Mouse (Mus musculus): Measurements from ENCODE around the gene Mbd3. TPM values are rescaled to one million over a fixed set of nuclear protein-coding genes. Genes with fewer than 3 reads are reported as not detected.
A peak's percentile ranks its signal among the peaks of the same experiment; 100 is the strongest.

The Mbd3 gene
- polyA plus RNA-seq, 1 experiment from 2014 or later: 122 TPM

DNA sequence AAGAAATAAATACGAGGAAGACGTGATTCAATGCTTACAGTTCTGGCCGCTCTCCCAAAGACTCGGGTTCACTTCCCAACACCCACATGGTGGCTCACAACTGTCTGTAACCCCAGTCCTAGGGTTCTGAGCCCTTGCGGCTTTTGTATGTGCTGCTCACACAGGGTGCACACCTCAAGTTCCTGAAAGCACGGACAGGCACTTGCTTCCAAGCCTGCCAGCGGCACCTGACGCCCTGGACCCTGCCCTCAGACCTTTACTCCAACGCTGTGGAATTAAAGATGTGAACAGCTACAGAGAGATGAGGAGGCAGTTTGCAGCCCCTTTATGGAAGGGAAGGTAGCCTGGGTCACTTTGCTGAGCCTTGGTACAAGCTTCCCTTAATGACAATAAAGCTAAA lies 8.7 kb downstream of the Mbd3 start:
- Histone ChIP-seq H3K9me3 (replicated peaks) (no peaks in the 10 kb centered on the region), H3K36me3 (peaks cover 54% of the 10 kb centered on the region)
- no peak for ATAC-seq (replicated peaks; ENCODE audit: insufficient number of reproducible peaks, insufficient read depth, low FRiP score, low read depth)

GRCm38 (mm10) chr10:80389185-80389708 lies 10.1 kb downstream of the Mbd3 start:
- Histone ChIP-seq H3K4me3 (no peak overlapping the region), H3K27me3 (no peaks in the 10 kb centered on the region), H3K27ac (no peak overlapping the region), H3K4me2 (no peak overlapping the region), H3K36me3 (peaks cover 40% of the 10 kb centered on the region), H3K9me3 (replicated peaks) (no peaks in the 10 kb centered on the region), H3K4me1 (replicated peaks) (peaks cover 34% of the 10 kb centered on the region), H3K9ac (no peak overlapping the region)
- 65% methylated on average over 4 of the region's 4 CpGs for WGBS
- no peak for ATAC-seq (replicated peaks; ENCODE audit: insufficient number of reproducible peaks, insufficient read depth, low FRiP score, low read depth)

More for the DNA sequence above, 8.7 kb downstream of the Mbd3 start:
- H3K4me1 ChIP-seq (replicated peaks): peaks cover 19% of the 10 kb centered on the region
- H3K4me3 ChIP-seq: no peak overlapping the region
- no peak overlapping the region for H3K27ac ChIP-seq
- no peak overlapping the region for H3K4me2 ChIP-seq
- no peak overlapping the region for H3K9ac ChIP-seq
- H3K27me3 ChIP-seq: no peaks in the 10 kb centered on the region
- WGBS: 82% methylated on average over 9 of the region's 9 CpGs

GRCm38 (mm10) chr10:80388731-80389130 lies 10.6 kb downstream of the Mbd3 start:
- H3K36me3 ChIP-seq: peaks cover 38% of the 10 kb centered on the region
- no peak overlapping the region for H3K27ac ChIP-seq
- H3K27me3 ChIP-seq: no peaks in the 10 kb centered on the region
- ATAC-seq (replicated peaks; ENCODE audit: insufficient number of reproducible peaks, insufficient read depth, low FRiP score, low read depth): no peak
- no peak overlapping the region for H3K4me2 ChIP-seq
- 38% methylated on average over 2 of the region's 2 CpGs for WGBS
- no peaks in the 10 kb centered on the region for H3K9me3 ChIP-seq (replicated peaks)
- 0 out of 2 replicates have a peak overlapping the region, but pooled peaks have one; percentile 91 for H3K4me3 ChIP-seq
- peaks cover 39% of the 10 kb centered on the region for H3K4me1 ChIP-seq (replicated peaks)
- H3K9ac ChIP-seq: no peak overlapping the region

DNA sequence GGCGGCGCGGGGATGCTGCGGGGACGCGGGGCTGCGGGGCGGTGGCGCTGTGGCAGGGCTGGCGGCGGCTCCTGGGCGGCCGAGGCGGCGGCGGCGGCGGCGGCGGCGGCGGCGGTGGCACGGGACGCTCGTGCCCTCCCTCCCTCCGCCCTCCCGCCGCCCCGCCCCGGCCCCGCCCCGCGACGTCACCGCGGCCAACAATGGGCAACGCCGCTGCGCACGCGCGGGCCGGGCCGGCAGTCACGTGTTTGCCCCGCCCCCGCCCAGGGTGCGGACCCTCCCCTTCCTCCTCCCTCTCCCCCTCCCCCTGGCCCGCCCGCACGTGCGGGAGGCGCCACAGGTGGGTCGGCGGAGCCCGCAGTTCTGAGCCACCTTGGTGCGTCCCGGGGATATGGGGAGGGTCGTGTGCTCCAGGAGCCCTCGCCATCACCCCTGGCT lies 11.8 kb downstream of the Mbd3 start, which contains the start of gene Mex3d:
Mex3d (minus strand) TSS at position 138 of the 438 bp plus-strand sequence.
- H3K27me3 ChIP-seq: no peaks in the 10 kb centered on the region
- H3K4me2 ChIP-seq: peak within 1 kb of the TSS; percentile 93
- H3K4me1 ChIP-seq (replicated peaks): peaks cover 46% of the 10 kb centered on the region
- H3K27ac ChIP-seq: peak within 1 kb of the TSS; percentile 82
- peak within 1 kb of the TSS; percentile 91 for H3K4me3 ChIP-seq
- peak within 1 kb of the TSS; percentile 97 for H3K9ac ChIP-seq
- ATAC-seq (replicated peaks; ENCODE audit: insufficient number of reproducible peaks, insufficient read depth, low FRiP score, low read depth): peak; percentile 78
- H3K36me3 ChIP-seq: peaks cover 27% of the 10 kb centered on the region
- no peaks in the 10 kb centered on the region for H3K9me3 ChIP-seq (replicated peaks)
- 0% methylated on average over 4 of the region's 61 CpGs for WGBS

DNA sequence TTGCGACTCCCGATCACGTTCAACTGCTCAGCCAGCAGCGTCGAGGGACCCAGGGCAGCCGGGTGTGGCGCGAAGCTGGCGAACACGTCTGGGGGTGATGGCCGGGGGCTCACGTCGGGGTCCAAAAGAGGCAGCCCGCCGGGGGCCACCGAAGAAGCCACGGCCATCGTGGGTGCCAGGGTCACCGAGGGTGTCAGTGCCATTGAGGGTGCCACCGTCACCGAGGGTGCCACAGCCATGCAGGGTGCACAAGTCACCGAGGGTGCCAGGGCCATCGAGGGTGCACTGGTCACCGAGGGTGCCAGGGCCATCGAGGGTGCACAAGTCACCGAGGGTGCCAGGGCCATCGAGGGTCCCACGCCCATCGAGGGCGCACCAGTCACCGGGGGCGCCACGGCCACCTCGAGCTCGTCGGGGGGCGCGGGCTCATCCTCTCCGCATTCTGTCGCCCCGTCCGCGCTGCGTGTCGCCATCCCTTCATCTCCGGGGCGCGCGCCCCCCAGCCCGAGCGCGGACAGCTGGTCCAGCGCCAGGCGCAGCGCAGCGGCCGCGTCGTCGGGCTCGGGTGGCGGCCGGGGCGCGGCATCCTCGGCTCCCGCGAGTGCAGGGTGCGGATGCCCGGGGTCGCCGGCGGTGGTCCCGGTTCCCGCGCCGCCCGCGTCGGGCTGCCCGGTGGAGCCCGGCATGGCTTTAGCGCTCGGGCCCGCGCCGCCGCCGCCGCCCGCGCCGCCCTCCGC lies 12.4 kb downstream of the Mbd3 start:
- Histone ChIP-seq H3K36me3 (peaks cover 27% of the 10 kb centered on the region), H3K9ac (peak overlapping the region; percentile 97), H3K4me2 (peak overlapping the region; percentile 93), H3K4me3 (peak overlapping the region; percentile 91), H3K4me1 (replicated peaks) (peaks cover 46% of the 10 kb centered on the region), H3K9me3 (replicated peaks) (no peaks in the 10 kb centered on the region), H3K27ac (peak overlapping the region; percentile 82), H3K27me3 (no peaks in the 10 kb centered on the region)
- WGBS: under 1% methylated on average over 75 of the region's 94 CpGs
- ATAC-seq (replicated peaks; ENCODE audit: insufficient number of reproducible peaks, insufficient read depth, low FRiP score, low read depth): 0 out of 2 replicates have a peak, but pooled peaks have one; percentile 9

DNA sequence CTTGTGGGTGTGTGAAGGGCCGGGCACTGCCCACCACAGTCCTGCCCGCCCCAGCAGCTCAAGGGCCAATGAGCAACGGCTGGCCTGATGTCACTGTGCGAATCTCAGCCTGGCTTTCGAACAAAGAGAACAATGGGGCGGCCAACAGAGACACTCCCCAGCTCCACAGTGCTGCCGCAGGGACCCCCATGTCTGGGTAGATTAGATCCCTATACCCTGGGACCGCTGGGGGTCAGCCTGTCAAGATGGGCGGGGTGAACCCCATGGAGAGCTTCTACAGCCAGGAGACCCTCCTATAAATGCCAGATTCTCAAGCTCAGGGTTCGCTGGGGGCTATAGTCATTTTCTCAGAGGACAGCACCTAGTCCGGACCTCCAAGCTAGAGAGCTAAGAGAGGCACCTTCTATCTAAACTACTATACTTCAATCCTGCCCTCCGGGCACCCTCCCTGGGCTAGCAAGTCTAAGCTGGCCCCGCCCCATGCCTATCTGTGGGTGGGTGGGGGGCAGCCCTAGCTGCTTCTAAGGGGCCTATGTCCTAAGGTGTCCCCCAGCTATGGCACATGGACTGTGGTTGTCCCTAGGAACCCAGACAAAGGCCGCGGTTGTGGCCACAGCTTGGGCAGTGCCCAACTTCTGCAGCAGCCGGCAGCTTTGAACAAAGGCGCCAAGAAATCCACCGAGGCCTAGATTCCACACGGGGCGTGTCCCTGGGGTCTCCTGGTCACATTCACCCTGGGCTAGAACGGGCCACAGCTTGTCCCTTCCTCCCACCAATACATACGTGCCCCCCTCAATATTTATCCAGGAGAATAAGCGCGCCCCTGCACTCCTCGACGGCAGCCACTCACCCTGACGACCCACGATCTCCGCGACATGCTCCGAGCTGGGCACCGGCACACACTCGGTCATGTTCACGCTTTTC lies 13.3 kb downstream of the Mbd3 start:
- peak overlapping the region; percentile 97 for H3K9ac ChIP-seq
- peaks cover 27% of the 10 kb centered on the region for H3K36me3 ChIP-seq
- H3K4me2 ChIP-seq: peak overlapping the region; percentile 93
- WGBS: 2% methylated on average over 34 of the region's 34 CpGs
- ATAC-seq (replicated peaks; ENCODE audit: insufficient number of reproducible peaks, insufficient read depth, low FRiP score, low read depth): peak; percentile 45; the same call in 1 of the 2 replicates
- H3K4me1 ChIP-seq (replicated peaks): peaks cover 46% of the 10 kb centered on the region
- H3K27me3 ChIP-seq: no peaks in the 10 kb centered on the region
- peak overlapping the region; percentile 82 for H3K27ac ChIP-seq
- no peaks in the 10 kb centered on the region for H3K9me3 ChIP-seq (replicated peaks)
- H3K4me3 ChIP-seq: peak overlapping the region; percentile 91

- 17% methylated on average over 7 of the region's 7 CpGs for WGBS
- Histone ChIP-seq H3K9me3 (replicated peaks) (no peaks in the 10 kb centered on the region), H3K4me3 (peak overlapping the region; percentile 91), H3K9ac (peak overlapping the region; percentile 97), H3K4me2 (peak overlapping the region; percentile 93), H3K4me1 (replicated peaks) (peaks cover 46% of the 10 kb centered on the region), H3K27ac (peak overlapping the region; percentile 82), H3K27me3 (no peaks in the 10 kb centered on the region), H3K36me3 (peaks cover 25% of the 10 kb centered on the region)
- ATAC-seq (replicated peaks; ENCODE audit: insufficient number of reproducible peaks, insufficient read depth, low FRiP score, low read depth): no peak
Measured at GRCm38 (mm10) chr10:80385310-80385709, 14.0 kb downstream of the Mbd3 start.

DNA sequence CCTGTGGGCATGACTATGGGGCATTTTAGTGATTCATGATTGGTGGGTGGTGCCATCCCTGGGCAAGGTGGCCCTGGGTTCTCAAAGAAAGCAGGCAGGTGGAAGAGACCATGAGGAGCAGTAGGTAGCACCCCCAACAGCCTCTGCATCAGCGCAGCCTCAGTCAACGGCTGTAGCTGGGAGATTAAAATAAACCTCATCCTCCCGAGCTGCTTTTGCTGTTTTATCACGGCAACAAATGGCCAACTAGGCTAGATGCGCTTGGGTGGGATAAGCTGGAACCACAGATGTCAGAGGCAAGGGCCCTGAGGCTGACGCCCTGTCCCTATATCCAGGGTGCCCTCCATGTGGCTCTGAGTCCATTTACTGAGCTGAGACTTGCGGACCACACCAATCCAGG lies 14.6 kb downstream of the Mbd3 start:
- Histone ChIP-seq H3K9ac (peak overlapping the region; percentile 97), H3K27ac (no peak overlapping the region), H3K9me3 (replicated peaks) (no peaks in the 10 kb centered on the region), H3K4me3 (peak overlapping the region; percentile 91), H3K27me3 (no peaks in the 10 kb centered on the region), H3K36me3 (peaks cover 29% of the 10 kb centered on the region), H3K4me2 (peak overlapping the region; percentile 93), H3K4me1 (replicated peaks) (peaks cover 46% of the 10 kb centered on the region)
- no peak for ATAC-seq (replicated peaks; ENCODE audit: insufficient number of reproducible peaks, insufficient read depth, low FRiP score, low read depth)
- whole genome bisulfite sequencing: 66% methylated on average over 7 of the region's 7 CpGs

DNA sequence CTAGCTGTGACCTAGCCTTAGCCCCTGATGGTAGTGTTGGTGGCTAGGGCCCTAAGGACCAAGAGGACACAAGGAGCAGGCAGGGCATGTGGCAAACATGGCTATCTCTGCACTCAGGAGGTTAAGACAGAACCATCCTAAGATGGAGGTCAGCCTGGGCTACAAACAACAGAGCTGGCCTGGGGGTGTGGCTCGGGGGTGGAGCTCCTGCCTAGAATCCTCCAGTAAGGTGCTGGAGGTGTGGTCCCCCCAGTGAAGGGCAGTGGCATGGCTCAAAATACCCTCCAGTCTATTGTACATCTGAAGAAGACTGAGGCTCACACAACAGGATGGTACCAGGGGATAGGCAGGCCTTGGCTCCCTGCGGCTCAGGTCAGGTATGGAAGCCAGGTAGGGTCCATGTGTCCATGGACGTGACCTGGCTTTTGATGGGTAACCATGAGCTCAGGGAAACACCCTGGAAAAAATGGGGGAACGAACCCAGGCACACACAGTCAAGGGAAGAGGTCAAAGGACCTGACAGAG lies 15.2 kb downstream of the Mbd3 start:
- no peaks in the 10 kb centered on the region for H3K27me3 ChIP-seq
- no peak overlapping the region for H3K9ac ChIP-seq
- WGBS: 88% methylated on average over 4 of the region's 4 CpGs
- H3K4me2 ChIP-seq: peak overlapping the region; percentile 93; the same call in 1 of the 2 replicates
- no peaks in the 10 kb centered on the region for H3K9me3 ChIP-seq (replicated peaks)
- H3K27ac ChIP-seq: no peak overlapping the region
- H3K4me3 ChIP-seq: 0 out of 2 replicates have a peak overlapping the region, but pooled peaks have one; percentile 91
- H3K36me3 ChIP-seq: peaks cover 29% of the 10 kb centered on the region
- peaks cover 46% of the 10 kb centered on the region for H3K4me1 ChIP-seq (replicated peaks)
- ATAC-seq (replicated peaks; ENCODE audit: insufficient number of reproducible peaks, insufficient read depth, low FRiP score, low read depth): no peak

DNA sequence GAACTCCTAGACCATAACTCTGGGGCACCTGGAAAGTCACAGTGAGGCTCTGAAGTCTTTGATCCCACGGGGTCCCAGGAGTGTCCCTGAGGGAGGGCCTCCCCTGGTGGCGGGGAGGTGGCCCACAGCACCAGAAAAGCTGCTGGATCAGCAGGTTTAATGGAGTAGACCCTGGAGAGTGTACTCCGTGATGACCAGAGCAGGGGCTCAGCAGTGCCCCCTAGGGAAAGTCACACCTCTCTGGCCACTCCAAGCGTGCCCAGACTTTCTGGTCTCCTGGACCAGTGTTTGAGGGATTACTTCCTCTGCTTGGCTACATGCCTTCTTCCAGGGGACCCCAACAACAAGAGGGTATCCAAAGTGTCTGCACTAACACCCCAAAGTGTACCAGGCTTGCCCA lies 15.9 kb downstream of the Mbd3 start:
- no peaks in the 10 kb centered on the region for H3K27me3 ChIP-seq
- H3K36me3 ChIP-seq: peaks cover 29% of the 10 kb centered on the region
- H3K9ac ChIP-seq: no peak overlapping the region
- 61% methylated on average over 4 of the region's 4 CpGs for WGBS
- no peak overlapping the region for H3K4me2 ChIP-seq
- H3K4me3 ChIP-seq: no peak overlapping the region
- H3K4me1 ChIP-seq (replicated peaks): peaks cover 43% of the 10 kb centered on the region
- H3K27ac ChIP-seq: no peak overlapping the region
- no peaks in the 10 kb centered on the region for H3K9me3 ChIP-seq (replicated peaks)
- ATAC-seq (replicated peaks; ENCODE audit: insufficient number of reproducible peaks, insufficient read depth, low FRiP score, low read depth): no peak
